Mouse (Mus musculus): Measurements from ENCODE around the gene St3gal3.

DNA sequence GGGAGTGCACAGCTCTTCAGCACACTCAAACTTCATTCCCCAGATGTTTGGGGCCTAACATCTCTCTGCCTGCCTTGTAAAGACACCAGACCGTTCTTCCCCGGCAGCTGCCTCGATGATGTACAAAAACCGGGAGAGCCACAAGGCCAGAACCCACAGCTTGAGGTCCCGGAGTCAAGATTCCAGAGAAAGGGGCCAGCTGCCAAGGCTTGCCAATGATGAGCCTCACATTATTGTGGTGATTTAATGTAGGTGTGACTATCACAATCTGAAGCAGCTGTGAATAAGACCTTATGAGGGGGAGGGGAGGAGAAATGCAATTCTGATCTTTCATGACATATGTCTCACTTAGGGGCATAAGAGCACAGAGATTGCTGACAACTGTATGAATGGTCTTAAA, 104.4 kb downstream of the St3gal3 start:
- TF ChIP-seq POLR2A (IDR thresholded peaks at IDR 0.05; ENCODE audit: extremely low read depth, insufficient read depth, low read length): no peak
- TF ChIP-seq CTCF (IDR thresholded peaks at IDR 0.05; ENCODE audit: low read depth, low read length): no peak

All from liver, adult 2 months (tissue).